Mouse (Mus musculus) lung, postnatal 36 days (tissue): ENCODE results near the gene Ccdc171.
"Not testable (repeated sequence)": the region's sequence is repeated elsewhere in the genome, so short reads cannot be mapped to it uniquely, and the experiment has no call there.

Experiments
- DNase-seq: peaks from one replicate; pipeline ENCODE4 v3.0.0; 2022; ENCODE audit warnings: mixed read lengths

Gene Ccdc171

GRCm38 (mm10) chr4:83524843-83525689 is at the start of gene Ccdc171:
Gene Ccdc171, plus strand, starts transcription at chr4:83525545.
- peak; percentile 96 for DNase-seq

- DNase-seq, result no peak
Observed at GRCm38 (mm10) chr4:83485250-83485649, 40.1 kb upstream of the Ccdc171 start.

- peak; percentile 87 for DNase-seq
Observed at GRCm38 (mm10) chr4:83485735-83486116, 39.6 kb upstream of the Ccdc171 start.

GRCm38 (mm10) chr4:83486117-83486901 is 39.0 kb upstream of the Ccdc171 start, which contains the start of gene Psip1:
Gene Psip1, minus strand, starts transcription at chr4:83486459.
- peak; percentile 86 for DNase-seq

GRCm38 (mm10) chr4:83489121-83489520 is 36.2 kb upstream of the Ccdc171 start:
- no peak for DNase-seq

GRCm38 (mm10) chr4:83493112-83493511 is 32.2 kb upstream of the Ccdc171 start:
- peak; percentile 7 for DNase-seq

GRCm38 (mm10) chr4:83497013-83497412 is 28.3 kb upstream of the Ccdc171 start:
- DNase-seq, result not testable (repeated sequence)

GRCm38 (mm10) chr4:83500154-83501036 is 24.9 kb upstream of the Ccdc171 start:
- no peak for DNase-seq

- no peak for DNase-seq
Observed at GRCm38 (mm10) chr4:83501037-83501430, 24.3 kb upstream of the Ccdc171 start.

- DNase-seq, result no peak
Observed at GRCm38 (mm10) chr4:83509600-83509999, 15.7 kb upstream of the Ccdc171 start.

- no peak for DNase-seq
Observed at GRCm38 (mm10) chr4:83511083-83511482, 14.3 kb upstream of the Ccdc171 start.

- DNase-seq, result no peak
Observed at GRCm38 (mm10) chr4:83512217-83512616, 13.1 kb upstream of the Ccdc171 start.

- no peak for DNase-seq
Observed at GRCm38 (mm10) chr4:83512644-83513043, 12.7 kb upstream of the Ccdc171 start.

GRCm38 (mm10) chr4:83514183-83514582 is 11.2 kb upstream of the Ccdc171 start:
- no peak for DNase-seq

- no peak for DNase-seq
Observed at GRCm38 (mm10) chr4:83514976-83515669, 10.2 kb upstream of the Ccdc171 start.

- DNase-seq, result not testable (repeated sequence)
Observed at GRCm38 (mm10) chr4:83516144-83516543, 9.2 kb upstream of the Ccdc171 start.

- peak; percentile 29 for DNase-seq
Observed at GRCm38 (mm10) chr4:83519148-83519547, 6.2 kb upstream of the Ccdc171 start.

GRCm38 (mm10) chr4:83519807-83520206 is 5.5 kb upstream of the Ccdc171 start:
- no peak for DNase-seq

- no peak for DNase-seq
Observed at GRCm38 (mm10) chr4:83520308-83520707, 5.0 kb upstream of the Ccdc171 start.

- DNase-seq, result no peak
Observed at GRCm38 (mm10) chr4:83522066-83522465, 3.3 kb upstream of the Ccdc171 start.

- DNase-seq, result no peak
Observed at GRCm38 (mm10) chr4:83524456-83524842, 896 bp upstream of the Ccdc171 start.

GRCm38 (mm10) chr4:83525690-83526055 is 328 bp downstream of the Ccdc171 start:
- DNase-seq, result no peak
